Mouse (Mus musculus) B cell, adult 67 days (primary cell): ENCODE results near the gene Olfr125. TPM values are rescaled to one million over a fixed set of nuclear protein-coding genes. Genes with fewer than 3 reads are reported as not detected.

Experiments used
- total RNA-seq, 2 experiments: library from RNA; stranded (reverse); gene quantifications; 4 replicates each; pipeline ENCODE4 v1.2.4; 2023

Olfr125 gene
- not detected for total RNA-seq

GRCm38 (mm10) chr17:37832649-37833048 lies at the start of gene Olfr125:
Gene Olfr125, plus strand, starts transcription at chr17:37832949.

GRCm38 (mm10) chr17:37793229-37793628 lies 39.5 kb upstream of the Olfr125 start, which contains the start of gene Olfr123:
Gene Olfr123, plus strand, starts transcription at chr17:37793529.

DNA sequence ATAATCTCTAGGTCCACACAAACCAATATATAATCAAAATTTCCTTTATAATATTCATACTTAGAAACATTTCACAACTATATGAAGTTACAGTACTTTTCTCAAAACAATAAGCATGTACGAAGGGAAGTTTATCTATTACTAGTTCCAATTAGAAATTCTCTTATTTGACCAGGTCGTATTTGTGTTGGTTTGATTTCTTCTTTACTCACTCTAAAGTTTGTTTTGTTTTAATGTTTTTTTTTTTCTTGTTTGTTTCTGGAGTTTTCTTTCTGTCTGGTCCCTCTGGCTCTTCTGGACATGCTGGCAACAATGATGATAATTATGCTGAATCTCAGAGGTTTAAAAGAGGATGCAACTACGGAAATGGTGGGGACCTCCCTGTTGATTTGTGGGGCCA lies 33.2 kb upstream of the Olfr125 start, which contains the start of gene Olfr124:
Gene Olfr124, plus strand, starts transcription at position 301 of the 400 bp plus-strand sequence.

GRCm38 (mm10) chr17:37847183-37847582 lies 14.4 kb downstream of the Olfr125 start, which contains the start of gene Olfr126:
Gene Olfr126, plus strand, starts transcription at chr17:37847483.

Other genes with a start within 250 kb of the Olfr125 start
- not detected for gene Olfr114, start 240.2 kb upstream of the Olfr125 start, total RNA-seq
- gene Olfr115, start 205.8 kb upstream of the Olfr125 start, total RNA-seq = not detected
- not detected for gene Olfr116, start 205.8 kb upstream of the Olfr125 start, total RNA-seq
- gene Olfr117, start 169.2 kb upstream of the Olfr125 start, total RNA-seq = not detected
- gene Olfr118, start 166.0 kb upstream of the Olfr125 start, total RNA-seq = not detected
- gene Olfr119, start 136.4 kb upstream of the Olfr125 start, total RNA-seq = not detected
- not detected for gene Olfr120, start 111.1 kb upstream of the Olfr125 start, total RNA-seq
- gene Olfr121, start 84.1 kb upstream of the Olfr125 start, total RNA-seq = not detected
- gene Olfr122, start 64.3 kb upstream of the Olfr125 start, total RNA-seq = not detected
- not detected for gene Olfr123, start 39.4 kb upstream of the Olfr125 start, total RNA-seq
- not detected for gene Olfr124, start 33.1 kb upstream of the Olfr125 start, total RNA-seq
- not detected for gene Olfr126, start 14.5 kb downstream of the Olfr125 start, total RNA-seq
- gene Olfr127, start 67.5 kb downstream of the Olfr125 start, total RNA-seq = not detected
- not detected for gene Olfr128, start 87.6 kb downstream of the Olfr125 start, total RNA-seq
- not detected for gene Olfr761, start 120.1 kb downstream of the Olfr125 start, total RNA-seq
- not detected for gene Olfr129, start 227.1 kb downstream of the Olfr125 start, total RNA-seq
- not detected for gene Olfr130, start 231.0 kb downstream of the Olfr125 start, total RNA-seq